Mouse (Mus musculus) stomach, postnatal 0 days (tissue): ENCODE measurements around the gene Ptprg.

ENCODE experiments used
- CTCF ChIP-seq: IDR thresholded peaks from 2 replicates; pipeline ENCODE4 v1.5.1; 2016; ENCODE audit warnings: antibody characterized with exemption, low read depth, mild to moderate bottlenecking, moderate library complexity
- EP300 ChIP-seq: optimal IDR thresholded peaks from 2 replicates; pipeline ENCODE3; 2016; ENCODE audit warnings: antibody characterized with exemption

GRCm38 (mm10) chr14:12283641-12284040 is 730.3 kb downstream of the Ptprg start, which contains the start of gene Gm49355:
- TF ChIP-seq CTCF (no peak), EP300 (no peak)
